In the genomic region with DNA sequence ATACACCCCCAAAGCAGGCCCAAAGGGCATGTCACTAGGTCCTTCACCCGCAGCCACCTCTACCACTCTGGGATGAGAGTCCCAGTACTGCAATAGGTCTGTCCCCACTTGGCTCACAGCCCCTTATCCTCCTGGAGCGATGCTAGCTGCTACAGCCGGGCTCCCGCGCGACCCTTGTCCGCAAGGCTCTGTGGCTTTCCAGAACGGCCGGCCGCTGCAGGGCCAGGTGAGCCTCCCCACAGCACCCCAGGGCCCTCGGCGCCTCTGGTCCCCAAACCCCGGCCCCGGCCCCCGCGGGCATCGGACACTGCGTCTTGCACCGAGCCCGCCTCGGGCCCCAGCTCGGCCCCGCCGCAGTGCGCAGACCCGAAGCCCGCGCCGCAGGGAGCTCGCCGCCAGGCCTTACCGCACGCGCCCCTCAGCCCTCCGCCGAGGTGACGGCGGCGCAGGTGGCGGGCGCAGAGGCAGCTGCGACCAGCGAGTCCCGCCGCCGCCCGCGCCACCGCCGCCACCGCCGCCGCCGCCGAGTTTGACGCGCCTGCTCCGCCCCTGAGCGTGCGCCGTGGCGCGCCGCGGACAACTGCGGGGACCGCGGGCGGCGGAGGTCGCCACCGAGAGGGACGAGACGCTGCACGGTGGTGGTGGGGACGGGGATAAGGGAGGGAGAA, we compare ENCODE assay signal across 8 mouse cellular contexts. TPM values are rescaled to one million over a fixed set of nuclear protein-coding genes. Genes with fewer than 3 reads are reported as not detected.
DNase-seq lines count a peak whose midpoint lies in the region; ATAC-seq lines count a peak whose summit lies in the region.

A gene (minus strand): TSS at position 550 of the 668 bp plus-strand sequence.

- peak within 1 kb of the TSS; percentile 85 for H3K9ac ChIP-seq in heart, embryonic 12.5 days
- peak within 1 kb of the TSS; percentile 91 for H3K9ac ChIP-seq in hindbrain, embryonic 12.5 days
- H3K9ac ChIP-seq in neural tube, embryonic 11.5 days (ENCODE audit: low read length): peak within 1 kb of the TSS; percentile 81

- peak within 1 kb of the TSS; percentile 84 for H3K4me3 ChIP-seq in heart, embryonic 12.5 days
- H3K4me3 ChIP-seq in forebrain, embryonic 10.5 days: peak within 1 kb of the TSS; percentile 82
- H3K4me3 ChIP-seq in hindbrain, embryonic 12.5 days: peak within 1 kb of the TSS; percentile 76
- H3K4me3 ChIP-seq in limb, embryonic 10.5 days: peak within 1 kb of the TSS; percentile 73
- peak within 1 kb of the TSS; percentile 60 for H3K4me3 ChIP-seq in neural tube, embryonic 11.5 days (ENCODE audit: low read depth, low read length)

- no peak within 1 kb of the TSS for H3K27ac ChIP-seq in heart, embryonic 12.5 days (ENCODE audit: poor library complexity, severe bottlenecking)
- peak within 1 kb of the TSS; percentile 92 for H3K27ac ChIP-seq in forebrain, embryonic 10.5 days
- peak within 1 kb of the TSS; percentile 85 for H3K27ac ChIP-seq in hindbrain, embryonic 12.5 days
- H3K27ac ChIP-seq in limb, embryonic 10.5 days: peak within 1 kb of the TSS; percentile 94
- 0 out of 2 replicates have a peak within 1 kb of the TSS, but pooled peaks have one; percentile 17 for H3K27ac ChIP-seq in neural tube, embryonic 11.5 days (ENCODE audit: low read depth, low read length)

- intact Hi-C loops in heart, postnatal 25 days (cut with DNase I): no loop called here

- H3K27me3 ChIP-seq in heart, embryonic 12.5 days (replicated peaks): peaks cover 7% of the 10 kb centered on the region; the same call in 1 of the 2 replicates
- H3K27me3 ChIP-seq in forebrain, embryonic 10.5 days (ENCODE audit: poor library complexity, severe bottlenecking): peaks cover 21% of the 10 kb centered on the region
- H3K27me3 ChIP-seq in hindbrain, embryonic 12.5 days: no peaks in the 10 kb centered on the region
- H3K27me3 ChIP-seq in limb, embryonic 10.5 days (ENCODE audit: low read depth, poor library complexity, severe bottlenecking): no peaks in the 10 kb centered on the region
- no peaks in the 10 kb centered on the region for H3K27me3 ChIP-seq in neural tube, embryonic 11.5 days (ENCODE audit: control insufficient read depth, insufficient read depth, low read length)

- H3K36me3 ChIP-seq in heart, embryonic 12.5 days: no peaks in the 10 kb centered on the region
- no peaks in the 10 kb centered on the region for H3K36me3 ChIP-seq in forebrain, embryonic 10.5 days (replicated peaks)
- no peaks in the 10 kb centered on the region for H3K36me3 ChIP-seq in hindbrain, embryonic 12.5 days
- peaks cover 2% of the 10 kb centered on the region; the same call in 1 of the 2 replicates for H3K36me3 ChIP-seq in limb, embryonic 10.5 days
- no peaks in the 10 kb centered on the region for H3K36me3 ChIP-seq in neural tube, embryonic 11.5 days (ENCODE audit: control insufficient read depth, insufficient read depth, low read length)

- peak within 1 kb of the TSS; percentile 98 for H3K4me2 ChIP-seq in heart, embryonic 12.5 days
- peak within 1 kb of the TSS; percentile 89 for H3K4me2 ChIP-seq in hindbrain, embryonic 12.5 days (replicated peaks)
- H3K4me2 ChIP-seq in neural tube, embryonic 11.5 days (ENCODE audit: low read depth): peak within 1 kb of the TSS; percentile 85

- WGBS in heart, embryonic 12.5 days: under 1% methylated on average over 72 of the region's 76 CpGs
- WGBS in forebrain, embryonic 10.5 days: under 1% methylated on average over 68 of the region's 76 CpGs
- WGBS in hindbrain, embryonic 12.5 days: under 1% methylated on average over 72 of the region's 76 CpGs
- WGBS in limb, embryonic 10.5 days: under 1% methylated on average over 76 of the region's 76 CpGs
- under 1% methylated on average over 71 of the region's 76 CpGs for WGBS in neural tube, embryonic 11.5 days

- peak; percentile 64 for ATAC-seq in heart, embryonic 12.5 days (ENCODE audit: insufficient number of reproducible peaks, low FRiP score)
- peak; percentile 94 for ATAC-seq in hindbrain, embryonic 12.5 days (ENCODE audit: low FRiP score)
- peak; percentile 92 for ATAC-seq in neural tube, embryonic 11.5 days (ENCODE audit: insufficient read depth, low FRiP score, low TSS enrichment)

- no peak for DNase-seq in heart, postnatal 25 days (ENCODE audit: low spot score)
- DNase-seq in brain, adult 2 months (ENCODE audit: low read depth, low spot score): peak; percentile 80
- DNase-seq in forebrain, embryonic 10.5 days (ENCODE audit: extremely low spot score, low spot score): peak; percentile 56
- DNase-seq in limb, embryonic 10.5 days (ENCODE audit: low spot score): peak; percentile 78
- DNase-seq in neural tube, embryonic 11.5 days (ENCODE audit: low spot score): peak; percentile 74
- peak; percentile 2 to 3 for DNase-seq in urinary bladder, postnatal 36 days (ENCODE audit: low spot score in 2 of 2)

- H3K4me1 ChIP-seq in heart, embryonic 12.5 days (replicated peaks): 0 out of 2 replicates have a peak, but pooled peaks cover 2% of the 10 kb centered on the region
- peaks cover 7% of the 10 kb centered on the region for H3K4me1 ChIP-seq in forebrain, embryonic 10.5 days
- H3K4me1 ChIP-seq in hindbrain, embryonic 12.5 days: no peaks in the 10 kb centered on the region
- no peaks in the 10 kb centered on the region for H3K4me1 ChIP-seq in limb, embryonic 10.5 days
- no peaks in the 10 kb centered on the region for H3K4me1 ChIP-seq in neural tube, embryonic 11.5 days (ENCODE audit: control insufficient read depth, insufficient read depth, low read length)

- no peaks in the 10 kb centered on the region for H3K9me3 ChIP-seq in heart, embryonic 12.5 days (replicated peaks)
- no peaks in the 10 kb centered on the region for H3K9me3 ChIP-seq in forebrain, embryonic 10.5 days
- no peaks in the 10 kb centered on the region for H3K9me3 ChIP-seq in hindbrain, embryonic 12.5 days (replicated peaks)
- no peaks in the 10 kb centered on the region for H3K9me3 ChIP-seq in limb, embryonic 10.5 days (replicated peaks)
- no peaks in the 10 kb centered on the region for H3K9me3 ChIP-seq in neural tube, embryonic 11.5 days (ENCODE audit: control insufficient read depth, low read length)

RNA-seq across cellular contexts. Expression of the gene that starts here (rescaled TPM):
- 5.2 and 6.0 TPM in 2 replicates for polyA plus RNA-seq in heart, embryonic 12.5 days (2016; fragmentation: Nextera tagmentation; extraction: Ambion mirVana)
- total RNA-seq in heart, postnatal 25 days (2021): under 1 TPM; 0.16 to 0.17 TPM
- polyA plus RNA-seq in forebrain, embryonic 10.5 days (2016; fragmentation: Nextera tagmentation; extraction: Ambion mirVana): 6.9 and 7.2 TPM in 2 replicates
- 16.6 and 17.1 TPM in 2 replicates for polyA plus RNA-seq in hindbrain, embryonic 12.5 days (2016; fragmentation: Nextera tagmentation; extraction: Ambion mirVana)
- polyA plus RNA-seq in limb, embryonic 10.5 days (2016; fragmentation: Nextera tagmentation; extraction: Ambion mirVana): 14.2 and 23.2 TPM in 2 replicates
- polyA plus RNA-seq in neural tube, embryonic 11.5 days (2014; fragmentation: Nextera tagmentation; extraction: Ambion mirVana): 11.0 and 14.3 TPM in 2 replicates
